Mouse (Mus musculus): ENCODE results near the gene Ube2o.

- TF ChIP-seq GATA1 (IDR thresholded peaks at IDR 0.05; ENCODE audit: low read length) = peak; percentile 74
- TF ChIP-seq TAL1 (IDR thresholded peaks at IDR 0.05; ENCODE audit: low read length) = peak; percentile 44
Measured at GRCm38 (mm10) chr11:116620073-116620472, 38.8 kb upstream of the Ube2o start.

Data from erythroblast, embryonic 14.5 days (primary cell).